Mouse (Mus musculus): ENCODE measurements at regions not wholly inside any gene's neighbourhood (a gene's known extent, or its start where the extent isn't known, plus 50 kb on each side); places are given as distances from the start of the nearest gene placed in this dataset.

GRCm38 (mm10) chr14:24763845-24764244 is 276.9 kb downstream of the Rps24 start:
- Histone ChIP-seq H3K4me2 (ENCODE audit: low read depth) (no peak overlapping the region), H3K9me3 (ENCODE audit: control insufficient read depth, low read length) (no peaks in the 10 kb centered on the region), H3K4me3 (ENCODE audit: low read depth, low read length) (no peak overlapping the region), H3K4me1 (ENCODE audit: control insufficient read depth, insufficient read depth, low read length) (peaks cover 17% of the 10 kb centered on the region), H3K27ac (ENCODE audit: low read depth, low read length) (peak overlapping the region; percentile 63), H3K27me3 (ENCODE audit: control insufficient read depth, insufficient read depth, low read length) (no peaks in the 10 kb centered on the region), H3K9ac (ENCODE audit: low read length) (no peak overlapping the region), H3K36me3 (ENCODE audit: control insufficient read depth, insufficient read depth, low read length) (no peaks in the 10 kb centered on the region)
- 69% methylated on average over 7 of the region's 7 CpGs for WGBS
- ATAC-seq (ENCODE audit: insufficient read depth, low FRiP score, low TSS enrichment) (no peak), DNase-seq (ENCODE audit: low spot score) (no peak)

DNA sequence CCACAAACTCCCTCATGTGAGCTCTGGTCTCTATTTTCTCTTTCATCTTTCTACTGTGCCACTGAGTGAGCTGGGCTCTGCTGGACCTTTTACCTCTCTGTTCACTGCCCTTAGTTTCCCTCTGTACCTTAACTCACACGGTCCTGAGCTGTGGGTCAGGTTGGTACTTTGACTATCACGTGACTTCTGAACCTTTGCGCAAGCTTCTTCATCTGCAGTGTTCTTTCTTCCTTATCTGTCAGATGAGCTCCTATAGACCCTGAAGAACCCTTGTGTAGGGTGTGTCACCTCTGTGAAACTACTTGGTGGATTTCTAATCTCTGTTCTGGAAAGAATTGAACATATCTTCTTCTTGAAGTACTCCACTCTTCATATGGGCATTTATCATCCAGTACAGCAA is 279.3 kb downstream of the Rps24 start:
- H3K9ac ChIP-seq (ENCODE audit: low read length) = no peak overlapping the region
- H3K4me1 ChIP-seq (ENCODE audit: control insufficient read depth, insufficient read depth, low read length) = peaks cover 33% of the 10 kb centered on the region
- DNase-seq (ENCODE audit: low spot score) (no peak), ATAC-seq (ENCODE audit: insufficient read depth, low FRiP score, low TSS enrichment) (no peak)
- no peaks in the 10 kb centered on the region for H3K27me3 ChIP-seq (ENCODE audit: control insufficient read depth, insufficient read depth, low read length)
- no peak overlapping the region for H3K27ac ChIP-seq (ENCODE audit: low read depth, low read length)
- H3K36me3 ChIP-seq (ENCODE audit: control insufficient read depth, insufficient read depth, low read length) = no peaks in the 10 kb centered on the region
- whole genome bisulfite sequencing = 81% methylated on average over 3 of the region's 3 CpGs
- no peak overlapping the region for H3K4me3 ChIP-seq (ENCODE audit: low read depth, low read length)
- no peak overlapping the region for H3K4me2 ChIP-seq (ENCODE audit: low read depth)
- no peaks in the 10 kb centered on the region for H3K9me3 ChIP-seq (ENCODE audit: control insufficient read depth, low read length)

DNA sequence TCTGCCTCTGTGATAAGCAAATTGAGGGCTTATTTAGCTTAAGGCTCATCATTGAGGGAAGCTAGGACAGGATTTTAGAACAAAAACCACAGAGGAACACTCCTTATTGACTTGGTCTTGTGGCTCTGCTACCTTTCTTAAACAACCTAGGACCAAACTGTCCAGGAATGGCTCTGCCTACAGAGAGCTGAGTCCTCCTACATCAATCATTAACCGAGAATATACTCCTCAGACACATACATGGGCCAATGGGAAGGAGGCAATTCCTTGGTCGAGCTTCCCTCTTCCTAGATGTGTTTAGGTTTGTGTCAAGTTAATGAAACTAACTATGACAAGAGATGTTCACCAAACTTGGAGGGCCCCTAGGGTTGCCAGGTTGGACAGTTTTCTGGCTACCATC is 279.8 kb downstream of the Rps24 start:
- Histone ChIP-seq H3K9me3 (ENCODE audit: control insufficient read depth, low read length) (no peaks in the 10 kb centered on the region), H3K4me1 (ENCODE audit: control insufficient read depth, insufficient read depth, low read length) (peaks cover 33% of the 10 kb centered on the region), H3K27me3 (ENCODE audit: control insufficient read depth, insufficient read depth, low read length) (no peaks in the 10 kb centered on the region), H3K4me2 (ENCODE audit: low read depth) (no peak overlapping the region), H3K4me3 (ENCODE audit: low read depth, low read length) (no peak overlapping the region), H3K9ac (ENCODE audit: low read length) (no peak overlapping the region), H3K36me3 (ENCODE audit: control insufficient read depth, insufficient read depth, low read length) (no peaks in the 10 kb centered on the region), H3K27ac (ENCODE audit: low read depth, low read length) (no peak overlapping the region)
- ATAC-seq (ENCODE audit: insufficient read depth, low FRiP score, low TSS enrichment) (no peak), DNase-seq (ENCODE audit: low spot score) (no peak)
- 84% methylated on average over 2 of the region's 2 CpGs for WGBS

DNA sequence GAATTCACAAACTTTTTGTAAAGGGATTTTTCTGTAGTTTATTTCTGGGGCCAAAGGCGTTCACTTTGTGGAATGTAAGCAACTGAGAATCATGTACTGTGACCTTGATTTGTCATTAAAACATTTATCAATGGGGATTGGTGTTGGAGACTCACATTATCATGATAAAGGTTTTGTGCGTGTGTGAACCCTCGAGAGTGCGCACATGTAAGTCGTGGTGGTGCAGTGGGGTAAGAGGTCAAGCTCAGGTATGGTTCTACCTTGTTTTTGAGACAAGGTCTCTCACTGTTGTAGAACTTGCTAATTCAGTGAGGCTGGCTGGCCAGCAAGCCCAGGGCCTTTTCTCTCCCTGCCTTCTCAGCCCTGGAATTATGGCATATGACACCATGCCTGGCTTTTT is 280.4 kb downstream of the Rps24 start:
- Histone ChIP-seq H3K4me2 (ENCODE audit: low read depth) (no peak overlapping the region), H3K36me3 (ENCODE audit: control insufficient read depth, insufficient read depth, low read length) (no peaks in the 10 kb centered on the region), H3K4me1 (ENCODE audit: control insufficient read depth, insufficient read depth, low read length) (peaks cover 33% of the 10 kb centered on the region), H3K4me3 (ENCODE audit: low read depth, low read length) (no peak overlapping the region), H3K9ac (ENCODE audit: low read length) (no peak overlapping the region), H3K9me3 (ENCODE audit: control insufficient read depth, low read length) (no peaks in the 10 kb centered on the region), H3K27ac (ENCODE audit: low read depth, low read length) (no peak overlapping the region), H3K27me3 (ENCODE audit: control insufficient read depth, insufficient read depth, low read length) (no peaks in the 10 kb centered on the region)
- 84% methylated on average over 5 of the region's 5 CpGs for WGBS
- no peak for DNase-seq (ENCODE audit: low spot score)
- ATAC-seq (ENCODE audit: insufficient read depth, low FRiP score, low TSS enrichment) = no peak

DNA sequence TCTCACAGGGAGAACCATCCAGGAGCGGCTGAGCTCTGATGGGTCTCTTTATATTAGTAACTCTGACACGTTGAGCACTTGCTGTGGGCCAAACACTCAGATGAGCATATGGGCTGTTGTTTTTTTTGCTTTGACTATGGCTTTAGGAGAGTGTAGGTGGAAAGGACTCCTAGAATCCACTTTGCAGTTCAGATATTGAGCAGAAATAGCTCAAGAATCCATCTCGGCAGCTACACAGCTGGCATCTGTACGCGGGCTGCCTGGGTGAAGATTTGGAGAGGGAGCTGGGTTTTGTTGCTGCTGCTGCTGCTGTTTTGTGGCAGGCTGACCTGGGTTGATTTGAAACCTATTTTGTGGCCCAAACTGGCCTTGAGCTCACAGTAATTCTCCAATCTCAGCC is 281.0 kb downstream of the Rps24 start:
- WGBS = 79% methylated on average over 5 of the region's 5 CpGs
- H3K9ac ChIP-seq (ENCODE audit: low read length) = no peak overlapping the region
- no peaks in the 10 kb centered on the region for H3K27me3 ChIP-seq (ENCODE audit: control insufficient read depth, insufficient read depth, low read length)
- H3K4me3 ChIP-seq (ENCODE audit: low read depth, low read length) = no peak overlapping the region
- no peak overlapping the region for H3K4me2 ChIP-seq (ENCODE audit: low read depth)
- peaks cover 30% of the 10 kb centered on the region for H3K4me1 ChIP-seq (ENCODE audit: control insufficient read depth, insufficient read depth, low read length)
- DNase-seq (ENCODE audit: low spot score) (no peak), ATAC-seq (ENCODE audit: insufficient read depth, low FRiP score, low TSS enrichment) (no peak)
- no peaks in the 10 kb centered on the region for H3K9me3 ChIP-seq (ENCODE audit: control insufficient read depth, low read length)
- H3K27ac ChIP-seq (ENCODE audit: low read depth, low read length) = no peak overlapping the region
- no peaks in the 10 kb centered on the region for H3K36me3 ChIP-seq (ENCODE audit: control insufficient read depth, insufficient read depth, low read length)

GRCm38 (mm10) chr14:24769451-24769850 is 282.5 kb downstream of the Rps24 start:
- peaks cover 20% of the 10 kb centered on the region for H3K4me1 ChIP-seq (ENCODE audit: control insufficient read depth, insufficient read depth, low read length)
- H3K4me2 ChIP-seq (ENCODE audit: low read depth) = no peak overlapping the region
- 69% methylated on average over 3 of the region's 3 CpGs for WGBS
- no peak for DNase-seq (ENCODE audit: low spot score)
- H3K27ac ChIP-seq (ENCODE audit: low read depth, low read length) = peak overlapping the region; percentile 72; the same call in 1 of the 2 replicates
- no peaks in the 10 kb centered on the region for H3K36me3 ChIP-seq (ENCODE audit: control insufficient read depth, insufficient read depth, low read length)
- no peaks in the 10 kb centered on the region for H3K27me3 ChIP-seq (ENCODE audit: control insufficient read depth, insufficient read depth, low read length)
- H3K9ac ChIP-seq (ENCODE audit: low read length) = no peak overlapping the region
- no peak for ATAC-seq (ENCODE audit: insufficient read depth, low FRiP score, low TSS enrichment)
- no peaks in the 10 kb centered on the region for H3K9me3 ChIP-seq (ENCODE audit: control insufficient read depth, low read length)
- no peak overlapping the region for H3K4me3 ChIP-seq (ENCODE audit: low read depth, low read length)

DNA sequence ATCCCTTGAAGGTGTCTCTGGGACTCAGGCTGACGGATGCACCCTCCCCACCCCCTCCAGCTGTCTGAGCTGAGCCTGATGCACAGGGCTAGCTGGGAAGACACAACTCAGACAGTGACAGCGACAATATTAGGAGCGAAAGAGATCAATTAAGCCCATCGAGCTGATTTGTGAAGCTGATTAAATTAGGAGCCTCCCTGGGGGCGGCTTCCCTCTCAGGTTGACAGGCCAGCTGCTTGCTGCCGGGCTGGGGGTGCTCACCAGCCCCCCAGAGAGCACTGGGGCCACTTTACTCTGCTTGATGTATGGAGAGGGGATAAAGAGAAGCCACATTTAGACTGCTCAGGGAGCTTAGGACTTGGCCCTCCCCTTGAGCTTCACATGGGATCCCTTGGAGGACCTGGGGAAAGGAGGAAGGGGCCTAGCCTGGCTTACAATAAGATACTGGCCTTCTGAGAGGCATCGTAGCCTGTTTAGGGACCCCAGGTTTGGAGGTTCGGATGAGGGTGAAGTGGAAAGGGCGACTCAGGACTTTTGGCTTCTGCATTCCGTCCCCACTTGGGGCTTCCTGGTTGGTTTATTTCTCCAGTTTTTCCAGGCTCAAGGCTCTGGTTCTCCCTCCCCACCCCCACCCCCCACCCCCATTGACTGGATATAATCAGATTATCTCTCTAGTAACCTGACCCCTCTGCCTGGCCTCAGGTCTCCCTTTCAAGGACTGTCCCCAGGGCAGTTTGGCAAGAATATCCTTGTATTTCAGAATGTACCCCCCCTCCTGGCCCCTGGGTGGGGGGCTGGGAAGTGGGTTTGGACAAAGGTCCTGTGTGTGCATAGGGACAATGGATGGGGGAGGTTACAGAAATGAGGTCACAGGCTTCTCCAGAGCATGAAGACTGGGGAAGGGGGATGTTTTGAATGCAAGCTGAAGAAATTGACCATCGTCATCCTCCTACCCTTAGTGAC is 283.4 kb downstream of the Rps24 start:
- Histone ChIP-seq H3K4me1 (ENCODE audit: control insufficient read depth, insufficient read depth, low read length) (peaks cover 16% of the 10 kb centered on the region), H3K9me3 (ENCODE audit: control insufficient read depth, low read length) (no peaks in the 10 kb centered on the region), H3K9ac (ENCODE audit: low read length) (peak overlapping the region; percentile 40; the same call in 1 of the 2 replicates), H3K27ac (ENCODE audit: low read depth, low read length) (peak overlapping the region; percentile 72), H3K27me3 (ENCODE audit: control insufficient read depth, insufficient read depth, low read length) (no peaks in the 10 kb centered on the region), H3K4me2 (ENCODE audit: low read depth) (no peak overlapping the region), H3K36me3 (ENCODE audit: control insufficient read depth, insufficient read depth, low read length) (no peaks in the 10 kb centered on the region), H3K4me3 (ENCODE audit: low read depth, low read length) (no peak overlapping the region)
- no peak for ATAC-seq (ENCODE audit: insufficient read depth, low FRiP score, low TSS enrichment)
- peak; percentile 45 for DNase-seq (ENCODE audit: low spot score)
- WGBS = 40% methylated on average over 11 of the region's 11 CpGs

GRCm38 (mm10) chr14:24771663-24772062 is 284.7 kb downstream of the Rps24 start:
- no peak overlapping the region for H3K4me2 ChIP-seq (ENCODE audit: low read depth)
- H3K4me1 ChIP-seq (ENCODE audit: control insufficient read depth, insufficient read depth, low read length) = peaks cover 16% of the 10 kb centered on the region
- H3K9me3 ChIP-seq (ENCODE audit: control insufficient read depth, low read length) = no peaks in the 10 kb centered on the region
- no peak overlapping the region for H3K4me3 ChIP-seq (ENCODE audit: low read depth, low read length)
- no peaks in the 10 kb centered on the region for H3K27me3 ChIP-seq (ENCODE audit: control insufficient read depth, insufficient read depth, low read length)
- H3K9ac ChIP-seq (ENCODE audit: low read length) = no peak overlapping the region
- DNase-seq (ENCODE audit: low spot score) (no peak), ATAC-seq (ENCODE audit: insufficient read depth, low FRiP score, low TSS enrichment) (no peak)
- no peak overlapping the region for H3K27ac ChIP-seq (ENCODE audit: low read depth, low read length)
- WGBS = 94% methylated on average over 1 of the region's 1 CpGs
- no peaks in the 10 kb centered on the region for H3K36me3 ChIP-seq (ENCODE audit: control insufficient read depth, insufficient read depth, low read length)

DNA sequence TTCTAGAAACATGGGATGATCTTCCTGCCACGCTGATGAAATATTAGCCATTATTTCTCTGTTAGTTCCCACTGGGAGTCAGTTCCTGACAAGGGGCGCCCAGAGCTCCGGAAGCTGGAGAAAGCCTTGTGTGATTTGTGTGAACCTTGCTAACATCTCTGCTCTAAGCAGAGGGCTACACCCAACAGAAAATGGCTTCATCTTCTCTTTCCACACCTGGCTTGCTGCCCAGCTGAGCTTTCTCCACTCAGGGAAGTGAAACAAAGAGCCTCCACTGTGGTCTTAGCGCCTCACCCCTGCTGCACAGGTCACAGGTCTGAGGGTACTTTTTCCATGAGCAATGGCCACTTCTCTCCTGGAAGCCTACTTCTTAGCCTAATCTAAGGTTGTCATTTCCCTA is 285.2 kb downstream of the Rps24 start:
- no peak overlapping the region for H3K4me2 ChIP-seq (ENCODE audit: low read depth)
- no peak overlapping the region for H3K9ac ChIP-seq (ENCODE audit: low read length)
- no peak overlapping the region for H3K4me3 ChIP-seq (ENCODE audit: low read depth, low read length)
- peaks cover 16% of the 10 kb centered on the region for H3K4me1 ChIP-seq (ENCODE audit: control insufficient read depth, insufficient read depth, low read length)
- no peaks in the 10 kb centered on the region for H3K36me3 ChIP-seq (ENCODE audit: control insufficient read depth, insufficient read depth, low read length)
- ATAC-seq (ENCODE audit: insufficient read depth, low FRiP score, low TSS enrichment) (no peak), DNase-seq (ENCODE audit: low spot score) (no peak)
- 76% methylated on average over 4 of the region's 4 CpGs for WGBS
- H3K9me3 ChIP-seq (ENCODE audit: control insufficient read depth, low read length) = no peaks in the 10 kb centered on the region
- no peak overlapping the region for H3K27ac ChIP-seq (ENCODE audit: low read depth, low read length)
- no peaks in the 10 kb centered on the region for H3K27me3 ChIP-seq (ENCODE audit: control insufficient read depth, insufficient read depth, low read length)

Data from neural tube, embryonic 11.5 days (tissue).